Mouse (Mus musculus) midbrain, embryonic 16.5 days (tissue): ENCODE data around the gene Gm49354. TPM values are rescaled to one million over a fixed set of nuclear protein-coding genes. Genes with fewer than 3 reads are reported as not detected.
"Not testable (repeated sequence)": the region's sequence is repeated elsewhere in the genome, so short reads cannot be mapped to it uniquely, and the experiment has no call there.

ENCODE experiments used
- ATAC-seq: fragments of 200-750 bp; cut with Nextera tagmentation; 2 replicates; pipeline ENCODE4 v1.8.0; 2017; ENCODE audit warnings: moderate TSS enrichment
- H3K27ac ChIP-seq: fragments of 300-500 bp; sonication (generic); 2 replicates; pipeline ENCODE4 v1.5.1; 2014; ENCODE audit warnings: mild to moderate bottlenecking, low read length, mixed read lengths
- H3K27me3 ChIP-seq: fragments of 300-500 bp; sonication (generic); 2 replicates; pipeline ENCODE4 v1.6.1; 2014; ENCODE audit warnings: low read depth, low read length, mixed read lengths; ENCODE audit not compliant: control insufficient read depth, insufficient read depth
- H3K36me3 ChIP-seq: fragments of 300-500 bp; sonication (generic); 2 replicates; pipeline ENCODE4 v1.6.1; 2014; ENCODE audit warnings: mild to moderate bottlenecking, low read length, moderate library complexity, mixed read lengths; ENCODE audit not compliant: control insufficient read depth, insufficient read depth
- H3K4me1 ChIP-seq: fragments of 300-500 bp; sonication (generic); 2 replicates; pipeline ENCODE4 v1.6.1; 2014; ENCODE audit warnings: mild to moderate bottlenecking, low read length, mixed read lengths; ENCODE audit not compliant: control insufficient read depth, insufficient read depth
- H3K4me2 ChIP-seq: fragments of 300-500 bp; sonication (generic); 2 replicates; pipeline ENCODE4 v1.6.1; 2014; ENCODE audit warnings: mild to moderate bottlenecking, low read length, mixed read lengths
- H3K4me3 ChIP-seq: fragments of 300-500 bp; sonication (generic); 2 replicates; pipeline ENCODE4 v1.5.1; 2014; ENCODE audit warnings: low read depth, mild to moderate bottlenecking, low read length, moderate library complexity, mixed read lengths
- H3K9ac ChIP-seq: fragments of 300-500 bp; sonication (generic); 2 replicates; pipeline ENCODE4 v1.6.1; 2014; ENCODE audit warnings: low read depth, low read length, mixed read lengths
- H3K9me3 ChIP-seq: fragments of 300-500 bp; sonication (generic); replicated peaks from 2 replicates; pipeline ENCODE4 v1.6.1; 2014; ENCODE audit warnings: mild to moderate bottlenecking, low read length, mixed read lengths; ENCODE audit not compliant: control insufficient read depth, poor library complexity, severe bottlenecking
- WGBS: fragments of 180-500 bp; shearing (Covaris S2); extraction: QIAGEN DNeasy Blood & Tissue Kit; methylation state at CpG from one replicate; pipeline ENCODE4 v1.1.7; 2014; 5-methylcytosine and 5-hydroxymethylcytosine counted together
- polyA plus RNA-seq: library from polyadenylated mRNA; unstranded; fragments of >200 nt; fragmentation: Nextera tagmentation; extraction: Ambion mirVana; gene quantifications from 2 replicates; pipeline ENCODE4 v1.2.1, GENCODE M21; 2015

The Gm49354 gene
- polyA plus RNA-seq, 1 experiment from 2014 or later, result not detected

GRCm38 (mm10) chr13:59800077-59800476 lies 18.0 kb upstream of the Gm49354 start:
- 93% methylated on average over 2 of the region's 2 CpGs for WGBS
- H3K4me1 ChIP-seq, result no peaks in the 10 kb centered on the region

GRCm38 (mm10) chr13:59798306-59798705 lies 16.3 kb upstream of the Gm49354 start:
- whole genome bisulfite sequencing, result 100% methylated on average over 1 of the region's 1 CpGs
- Histone ChIP-seq H3K4me2 (no peak overlapping the region), H3K4me3 (no peak overlapping the region), H3K27ac (no peak overlapping the region), H3K36me3 (peaks cover 59% of the 10 kb centered on the region), H3K9me3 (no peaks in the 10 kb centered on the region), H3K27me3 (no peaks in the 10 kb centered on the region), H3K9ac (no peak overlapping the region), H3K4me1 (no peaks in the 10 kb centered on the region)
- no peak for ATAC-seq

More at GRCm38 (mm10) chr13:59800077-59800476, 18.0 kb upstream of the Gm49354 start:
- Histone ChIP-seq H3K4me2 (no peak overlapping the region), H3K9ac (no peak overlapping the region), H3K4me3 (no peak overlapping the region), H3K27ac (no peak overlapping the region), H3K36me3 (peaks cover 65% of the 10 kb centered on the region), H3K27me3 (no peaks in the 10 kb centered on the region), H3K9me3 (no peaks in the 10 kb centered on the region)
- no peak for ATAC-seq

GRCm38 (mm10) chr13:59796466-59796848 lies 14.4 kb upstream of the Gm49354 start:
- ATAC-seq, result no peak
- Histone ChIP-seq H3K27me3 (no peaks in the 10 kb centered on the region), H3K9me3 (no peaks in the 10 kb centered on the region), H3K4me1 (no peaks in the 10 kb centered on the region), H3K4me3 (no peak overlapping the region), H3K4me2 (no peak overlapping the region), H3K27ac (no peak overlapping the region), H3K9ac (no peak overlapping the region), H3K36me3 (peaks cover 61% of the 10 kb centered on the region)
- 94% methylated on average over 9 of the region's 9 CpGs for WGBS

GRCm38 (mm10) chr13:59795807-59796465 lies 13.9 kb upstream of the Gm49354 start:
- Histone ChIP-seq H3K27me3 (no peaks in the 10 kb centered on the region), H3K4me1 (no peaks in the 10 kb centered on the region), H3K4me3 (no peak overlapping the region), H3K9ac (no peak overlapping the region), H3K4me2 (no peak overlapping the region), H3K27ac (no peak overlapping the region), H3K36me3 (peaks cover 59% of the 10 kb centered on the region), H3K9me3 (no peaks in the 10 kb centered on the region)
- no peak for ATAC-seq
- 96% methylated on average over 6 of the region's 6 CpGs for WGBS

GRCm38 (mm10) chr13:59794786-59795185 lies 12.7 kb upstream of the Gm49354 start:
- no peaks in the 10 kb centered on the region for H3K9me3 ChIP-seq
- H3K36me3 ChIP-seq, result peaks cover 54% of the 10 kb centered on the region
- H3K4me2 ChIP-seq, result no peak overlapping the region
- no peak overlapping the region for H3K4me3 ChIP-seq
- H3K27me3 ChIP-seq, result no peaks in the 10 kb centered on the region
- no peak overlapping the region for H3K9ac ChIP-seq
- H3K4me1 ChIP-seq, result no peaks in the 10 kb centered on the region
- no peak for ATAC-seq
- 88% methylated on average over 1 of the region's 1 CpGs for WGBS
- H3K27ac ChIP-seq, result no peak overlapping the region

GRCm38 (mm10) chr13:59779744-59780264 lies 2.2 kb downstream of the Gm49354 start:
- peaks cover 64% of the 10 kb centered on the region for H3K36me3 ChIP-seq
- not testable (repeated sequence) for H3K27ac ChIP-seq, H3K4me3 ChIP-seq, H3K4me2 ChIP-seq, H3K9ac ChIP-seq, ATAC-seq, H3K9me3 ChIP-seq, H3K4me1 ChIP-seq, H3K27me3 ChIP-seq
- 100% methylated on average over 1 of the region's 1 CpGs for whole genome bisulfite sequencing

- H3K9me3 ChIP-seq, result no peaks in the 10 kb centered on the region
- no peak overlapping the region for H3K9ac ChIP-seq
- no peak for ATAC-seq
- 87% methylated on average over 4 of the region's 4 CpGs for WGBS
- H3K4me1 ChIP-seq, result no peaks in the 10 kb centered on the region
- H3K27ac ChIP-seq, result no peak overlapping the region
- peaks cover 60% of the 10 kb centered on the region for H3K36me3 ChIP-seq
- H3K27me3 ChIP-seq, result no peaks in the 10 kb centered on the region
- no peak overlapping the region for H3K4me3 ChIP-seq
- no peak overlapping the region for H3K4me2 ChIP-seq
Measured at GRCm38 (mm10) chr13:59779213-59779612, 2.8 kb downstream of the Gm49354 start.

- H3K36me3 ChIP-seq, result peaks cover 32% of the 10 kb centered on the region
- no peak overlapping the region for H3K27ac ChIP-seq
- no peak for ATAC-seq
- H3K27me3 ChIP-seq, result no peaks in the 10 kb centered on the region
- H3K4me3 ChIP-seq, result no peak overlapping the region
- no peak overlapping the region for H3K9ac ChIP-seq
- H3K9me3 ChIP-seq, result no peaks in the 10 kb centered on the region
- H3K4me1 ChIP-seq, result peaks cover 6% of the 10 kb centered on the region; the same call in 1 of the 2 replicates
- H3K4me2 ChIP-seq, result no peak overlapping the region
- WGBS, result 87% methylated on average over 3 of the region's 3 CpGs
Measured at GRCm38 (mm10) chr13:59775168-59775567, 6.9 kb downstream of the Gm49354 start.

GRCm38 (mm10) chr13:59771257-59771656 lies 10.8 kb downstream of the Gm49354 start:
- Histone ChIP-seq H3K4me1 (peaks cover 28% of the 10 kb centered on the region), H3K9me3 (no peaks in the 10 kb centered on the region), H3K4me2 (no peak overlapping the region), H3K9ac (no peak overlapping the region), H3K27ac (no peak overlapping the region), H3K36me3 (peaks cover 9% of the 10 kb centered on the region), H3K4me3 (no peak overlapping the region), H3K27me3 (no peaks in the 10 kb centered on the region)
- 68% methylated on average over 9 of the region's 9 CpGs for WGBS
- no peak for ATAC-seq
